Mouse (Mus musculus) E14TG2a.4 (cell line): Measurements from ENCODE around the gene Gpr84.

ENCODE experiments used
- CTCF ChIP-seq: conservative IDR thresholded peaks from 2 replicates; pipeline ENCODE4 v1.5.1; 2014; ENCODE audit warnings: low read length
- NANOG ChIP-seq: IDR thresholded peaks from 2 replicates; pipeline ENCODE4 v1.6.1; 2014; ENCODE audit warnings: borderline replicate concordance, low read length, mixed read lengths

DNA sequence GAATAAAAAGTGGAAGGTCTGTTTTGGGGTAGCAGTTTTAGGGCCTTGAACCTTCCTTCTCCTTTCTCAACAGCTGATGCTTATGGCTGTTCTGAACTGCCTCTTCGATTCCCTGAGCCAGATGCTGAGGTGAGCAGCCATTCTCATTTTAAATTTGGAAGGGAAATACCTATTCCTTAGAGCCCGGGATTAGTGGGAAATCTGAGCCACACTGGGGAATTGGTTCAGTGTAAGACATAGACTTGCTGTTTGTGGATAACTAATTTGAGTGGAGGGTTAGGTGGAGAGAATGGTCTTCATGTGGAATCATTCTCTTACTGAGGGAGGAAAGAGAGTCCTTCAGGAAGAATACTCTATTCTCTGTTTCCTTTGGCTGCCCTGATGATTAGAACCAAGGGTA lies 15.8 kb downstream of the Gpr84 start:
- TF ChIP-seq CTCF (no peak), NANOG (no peak)
